Mouse (Mus musculus) c-Kit-positive CD71-negative TER-119-negative erythroid progenitor cells, embryonic 14.5 days (primary cell): ENCODE measurements at regions not wholly inside any gene's neighbourhood (a gene's known extent, or its start where the extent isn't known, plus 50 kb on each side); places are given as distances from the start of the nearest gene placed in this dataset.

Source experiments
- DNase-seq: peaks from one replicate; pipeline ENCODE4 v3.0.0-alpha.2; 2013; ENCODE audit warnings: low read depth

- DNase-seq = no peak
Observed at GRCm38 (mm10) chr1:73444216-73444890, 428.6 kb upstream of the Tnp1 start.

- DNase-seq = no peak
Observed at GRCm38 (mm10) chr1:73438385-73438784, 422.7 kb upstream of the Tnp1 start.

GRCm38 (mm10) chr1:73428101-73428500, 412.4 kb upstream of the Tnp1 start:
- DNase-seq = no peak

- no peak for DNase-seq
Observed at GRCm38 (mm10) chr1:73425049-73425448, 409.3 kb upstream of the Tnp1 start.

GRCm38 (mm10) chr1:73418196-73418595, 402.5 kb upstream of the Tnp1 start:
- DNase-seq = no peak

GRCm38 (mm10) chr1:73411452-73411851, 395.7 kb upstream of the Tnp1 start:
- DNase-seq = no peak

GRCm38 (mm10) chr1:73399178-73399577, 383.5 kb upstream of the Tnp1 start:
- DNase-seq = no peak

GRCm38 (mm10) chr1:73395034-73395433, 379.3 kb upstream of the Tnp1 start:
- no peak for DNase-seq

- DNase-seq = no peak
Observed at GRCm38 (mm10) chr1:73394466-73394865, 378.8 kb upstream of the Tnp1 start.

GRCm38 (mm10) chr1:73392077-73392476, 376.4 kb upstream of the Tnp1 start:
- no peak for DNase-seq

- DNase-seq = no peak
Observed at GRCm38 (mm10) chr1:73389976-73390375, 374.3 kb upstream of the Tnp1 start.

- no peak for DNase-seq
Observed at GRCm38 (mm10) chr1:73389174-73389573, 373.5 kb upstream of the Tnp1 start.

- DNase-seq = no peak
Observed at GRCm38 (mm10) chr1:73381578-73381977, 365.9 kb upstream of the Tnp1 start.

GRCm38 (mm10) chr1:73374531-73375375, 359.0 kb upstream of the Tnp1 start:
- no peak for DNase-seq

- no peak for DNase-seq
Observed at GRCm38 (mm10) chr1:73368222-73368621, 352.5 kb upstream of the Tnp1 start.

GRCm38 (mm10) chr1:73365842-73366241, 350.1 kb upstream of the Tnp1 start:
- no peak for DNase-seq

- DNase-seq = no peak
Observed at GRCm38 (mm10) chr1:73364300-73364683, 348.6 kb upstream of the Tnp1 start.

GRCm38 (mm10) chr1:73363549-73364299, 348.0 kb upstream of the Tnp1 start:
- DNase-seq = no peak

GRCm38 (mm10) chr1:73362122-73362521, 346.4 kb upstream of the Tnp1 start:
- no peak for DNase-seq

- no peak for DNase-seq
Observed at GRCm38 (mm10) chr1:73361300-73361699, 345.6 kb upstream of the Tnp1 start.

GRCm38 (mm10) chr1:73354447-73354846, 338.7 kb upstream of the Tnp1 start:
- DNase-seq = no peak

- no peak for DNase-seq
Observed at GRCm38 (mm10) chr1:73348476-73348875, 332.8 kb upstream of the Tnp1 start.

- DNase-seq = no peak
Observed at GRCm38 (mm10) chr1:73344587-73344986, 328.9 kb upstream of the Tnp1 start.
